Mouse (Mus musculus): Measurements from ENCODE around the gene Etnk2.

DNA sequence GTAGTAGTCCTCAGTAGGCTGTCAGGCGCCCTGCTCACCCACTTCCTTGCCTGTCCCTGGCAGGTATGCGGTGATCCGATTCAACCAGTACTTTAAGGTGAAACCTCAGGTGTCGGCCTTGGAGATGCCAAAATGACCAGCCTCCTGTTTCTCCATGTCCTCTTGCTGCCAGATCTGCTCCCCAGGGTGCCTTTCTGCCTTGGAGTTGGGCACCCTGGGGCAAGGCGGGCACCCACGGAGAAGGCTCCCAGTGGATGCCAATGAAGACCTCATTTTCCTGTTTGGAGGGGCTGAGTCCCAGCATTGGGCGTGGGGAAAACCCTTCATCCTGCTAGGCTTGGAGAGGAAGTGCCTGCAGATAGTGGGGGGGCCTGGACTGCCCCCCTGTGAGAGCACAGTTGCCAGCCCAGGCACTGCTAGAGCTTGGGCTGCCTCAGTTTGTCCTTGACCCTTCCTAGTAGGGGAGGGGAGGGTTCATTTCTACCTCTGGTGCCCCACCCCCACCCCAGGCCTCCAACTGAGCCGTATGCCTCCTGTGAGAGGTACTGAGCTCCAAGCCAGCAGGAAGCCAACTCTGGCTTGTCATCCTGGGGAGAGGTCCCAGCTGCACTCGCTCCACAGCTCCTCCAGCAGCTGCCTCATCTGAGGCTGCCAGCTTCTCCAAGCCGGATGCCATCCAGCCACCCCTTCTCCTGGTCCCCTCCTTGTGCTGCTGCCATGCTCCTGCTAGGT is 16.0 kb downstream of the Etnk2 start:
- TF ChIP-seq CTCF (IDR thresholded peaks at IDR 0.05; ENCODE audit: low read depth) = no peak
- no peak for TF ChIP-seq EP300 (optimal IDR thresholded peaks at IDR 0.05)

Measured in stomach, postnatal 0 days (tissue).